In the genomic region with DNA sequence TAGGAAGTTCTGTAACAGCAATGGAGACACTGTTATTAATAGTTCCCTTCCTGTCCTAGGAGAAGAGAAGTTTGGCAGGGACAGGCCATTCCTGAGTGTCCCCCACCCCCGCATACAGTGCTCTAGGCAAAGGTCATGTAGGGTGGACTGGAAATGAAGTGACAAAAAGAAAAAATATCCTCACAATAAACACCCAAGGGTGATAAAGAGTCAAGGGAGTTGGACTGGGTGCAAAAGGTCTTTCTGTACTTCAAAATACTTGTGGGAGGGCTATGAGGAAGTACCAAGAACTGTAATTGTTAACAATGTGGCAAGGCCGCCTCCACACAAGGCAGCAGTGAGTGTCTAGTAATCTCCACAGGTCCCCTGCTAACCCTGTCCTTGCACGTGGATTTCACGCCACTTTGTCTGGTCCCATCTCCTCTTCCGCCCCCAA, we compare ENCODE assay signal across 7 mouse cellular contexts. TPM values are rescaled to one million over a fixed set of nuclear protein-coding genes. Genes with fewer than 3 reads are reported as not detected.
A peak's percentile ranks its signal among the peaks of the same experiment; 100 is the strongest.
DNase-seq lines count a peak whose midpoint lies in the region; ATAC-seq and TF ChIP-seq lines count a peak whose summit lies in the region.

No protein-coding gene starts in this region.

- 31% methylated on average over 5 of the region's 5 CpGs for WGBS in heart, adult 2 months
- 28% methylated on average over 5 of the region's 5 CpGs for WGBS in lung, embryonic 14.5 days

- intact Hi-C loops in heart, adult 2 months (cut with DNase I): loop anchor here (1.0 to 5.0 kb wide), 2 partner anchors 36 to 115 kb away; no protein-coding TSS in a partner anchor

- no peaks in the 10 kb centered on the region for H3K27me3 ChIP-seq in heart, adult 2 months (ENCODE audit: control insufficient read depth, insufficient read depth, low read length)
- no peaks in the 10 kb centered on the region for H3K27me3 ChIP-seq in lung, embryonic 14.5 days (ENCODE audit: insufficient read depth, low read length)

- no peaks in the 10 kb centered on the region for H3K9me3 ChIP-seq in lung, embryonic 14.5 days (ENCODE audit: low read depth, low read length)

- DNase-seq in MEL-GATA-1-ER (ENCODE audit: extremely low read depth, low read depth): peak; percentile 44
- peak; percentile 33 to 50 for DNase-seq in heart, adult 2 months
- peak; percentile 17 for DNase-seq in kidney, adult 18-20 months
- peak; percentile 31 for DNase-seq in lung, embryonic 14.5 days
- peak; percentile 4 for DNase-seq in spleen, adult 12 weeks (ENCODE audit: low spot score)
- no peak for DNase-seq in layer of hippocampus, adult 8-10 months (ENCODE audit: low spot score in 2 of 2)

- no peak for TF ChIP-seq CTCF in heart, adult 2 months (IDR thresholded peaks at IDR 0.05)
- no peak for TF ChIP-seq CTCF in lung, embryonic 14.5 days (IDR thresholded peaks at IDR 0.05; ENCODE audit: low read depth)

- TF ChIP-seq EP300 in heart, adult 2 months (IDR thresholded peaks at IDR 0.05; ENCODE audit: insufficient read depth, low read depth, low read length): no peak

- H3K79me2 ChIP-seq in heart, adult 2 months (replicated peaks; ENCODE audit: control insufficient read depth, insufficient read depth, low read length): no peaks in the 10 kb centered on the region

- no peaks in the 10 kb centered on the region; the same call in 1 of the 2 replicates for H3K4me1 ChIP-seq in brown adipose tissue, adult 24 weeks (ENCODE audit: control insufficient read depth, insufficient read depth, insufficient read length, low read length)
- no peaks in the 10 kb centered on the region for H3K4me1 ChIP-seq in heart, adult 2 months (ENCODE audit: control insufficient read depth, insufficient read depth, low read length)
- H3K4me1 ChIP-seq in lung, embryonic 14.5 days (ENCODE audit: insufficient read depth): no peaks in the 10 kb centered on the region

- no peak for TF ChIP-seq POLR2A in heart, adult 2 months (IDR thresholded peaks at IDR 0.05; ENCODE audit: insufficient read depth, low read depth, low read length)

- H3K36me3 ChIP-seq in heart, adult 2 months (ENCODE audit: control insufficient read depth, insufficient read depth, low read length): no peaks in the 10 kb centered on the region; the same call in 1 of the 2 replicates
- no peaks in the 10 kb centered on the region for H3K36me3 ChIP-seq in lung, embryonic 14.5 days (ENCODE audit: insufficient read depth)

- peak overlapping the region; percentile 81 for H3K27ac ChIP-seq in brown adipose tissue, adult 24 weeks (replicated peaks; ENCODE audit: low read depth, low read length)
- peak overlapping the region; percentile 95 for H3K27ac ChIP-seq in heart, adult 2 months
- H3K27ac ChIP-seq in lung, embryonic 14.5 days (ENCODE audit: low read depth): peak overlapping the region; percentile 91

- H3K4me3 ChIP-seq in brown adipose tissue, adult 24 weeks (ENCODE audit: insufficient read depth, low read depth, low read length): peak overlapping the region; percentile 27; the same call in 1 of the 2 replicates
- H3K4me3 ChIP-seq in heart, adult 2 months: peak overlapping the region; percentile 52; the same call in 1 of the 2 replicates
- H3K4me3 ChIP-seq in lung, embryonic 14.5 days (ENCODE audit: low read depth, low read length): peak overlapping the region; percentile 40; the same call in 1 of the 2 replicates

- no peak for ATAC-seq in lung, embryonic 14.5 days (ENCODE audit: insufficient read depth)

- peak overlapping the region; percentile 57 for H3K4me2 ChIP-seq in lung, embryonic 14.5 days

- H3K9ac ChIP-seq in heart, adult 2 months (ENCODE audit: low read depth, low read length): no peak overlapping the region
- no peak overlapping the region for H3K9ac ChIP-seq in lung, embryonic 14.5 days

RNA-seq across cellular contexts. Expression of gene Stag2, which starts 1.1 kb away (rescaled TPM):
- 29.4 and 33.5 TPM in 2 replicates for polyA plus RNA-seq in brown adipose tissue, adult 24 weeks (2012; ENCODE audit: insufficient read depth, insufficient read length, missing spikeins)
- total RNA-seq in heart, adult 2 months (2021): 10 to 100 TPM; 38.2 to 41.8 TPM
- 5.6 and 13.2 TPM in 2 replicates for polyA plus RNA-seq in heart, adult 2 months (2012; rRNA removed)
- 64.3 and 69.7 TPM in 2 replicates for polyA plus RNA-seq in lung, embryonic 14.5 days (2014; fragmentation: Nextera tagmentation; extraction: Ambion mirVana)
- total RNA-seq in layer of hippocampus, adult 8-10 months (2022): 10 to 100 TPM; 48.2 to 59.7 (median 53.1) TPM

Comparison
In these comparisons a context has a peak if more than half of its experiments do, and no peak if none do; other contexts are left out.
1. DNase-seq: peak in MEL-GATA-1-ER (single experiment), heart, adult 2 months (2 of 2), kidney, adult 18-20 months (single experiment), lung, embryonic 14.5 days (single experiment) and spleen, adult 12 weeks (single experiment); none in layer of hippocampus, adult 8-10 months (0 of 2).
2. Peak in every context shown above with its lines, with median percentiles within 50 percentile points of each other: H3K27ac ChIP-seq and H3K4me3 ChIP-seq.